Mouse (Mus musculus) midbrain, embryonic 16.5 days (tissue): ENCODE measurements at regions not wholly inside any gene's neighbourhood (a gene's known extent, or its start where the extent isn't known, plus 50 kb on each side); places are given as distances from the start of the nearest gene placed in this dataset.
A peak's percentile ranks its signal among the peaks of the same experiment; 100 is the strongest.

Experiments
- ATAC-seq: fragments of 200-750 bp; cut with Nextera tagmentation; 2 replicates; pipeline ENCODE4 v1.8.0; 2017; ENCODE audit warnings: moderate TSS enrichment
- H3K27ac ChIP-seq: fragments of 300-500 bp; sonication (generic); 2 replicates; pipeline ENCODE4 v1.5.1; 2014; ENCODE audit warnings: mild to moderate bottlenecking, low read length, mixed read lengths
- H3K27me3 ChIP-seq: fragments of 300-500 bp; sonication (generic); 2 replicates; pipeline ENCODE4 v1.6.1; 2014; ENCODE audit warnings: low read depth, low read length, mixed read lengths; ENCODE audit not compliant: control insufficient read depth, insufficient read depth
- H3K36me3 ChIP-seq: fragments of 300-500 bp; sonication (generic); 2 replicates; pipeline ENCODE4 v1.6.1; 2014; ENCODE audit warnings: mild to moderate bottlenecking, low read length, moderate library complexity, mixed read lengths; ENCODE audit not compliant: control insufficient read depth, insufficient read depth
- H3K4me1 ChIP-seq: fragments of 300-500 bp; sonication (generic); 2 replicates; pipeline ENCODE4 v1.6.1; 2014; ENCODE audit warnings: mild to moderate bottlenecking, low read length, mixed read lengths; ENCODE audit not compliant: control insufficient read depth, insufficient read depth
- H3K4me2 ChIP-seq: fragments of 300-500 bp; sonication (generic); 2 replicates; pipeline ENCODE4 v1.6.1; 2014; ENCODE audit warnings: mild to moderate bottlenecking, low read length, mixed read lengths
- H3K4me3 ChIP-seq: fragments of 300-500 bp; sonication (generic); 2 replicates; pipeline ENCODE4 v1.5.1; 2014; ENCODE audit warnings: low read depth, mild to moderate bottlenecking, low read length, moderate library complexity, mixed read lengths
- H3K9ac ChIP-seq: fragments of 300-500 bp; sonication (generic); 2 replicates; pipeline ENCODE4 v1.6.1; 2014; ENCODE audit warnings: low read depth, low read length, mixed read lengths
- H3K9me3 ChIP-seq: fragments of 300-500 bp; sonication (generic); replicated peaks from 2 replicates; pipeline ENCODE4 v1.6.1; 2014; ENCODE audit warnings: mild to moderate bottlenecking, low read length, mixed read lengths; ENCODE audit not compliant: control insufficient read depth, poor library complexity, severe bottlenecking
- WGBS: fragments of 180-500 bp; shearing (Covaris S2); extraction: QIAGEN DNeasy Blood & Tissue Kit; methylation state at CpG from one replicate; pipeline ENCODE4 v1.1.7; 2014; 5-methylcytosine and 5-hydroxymethylcytosine counted together

GRCm38 (mm10) chr13:47666470-47666869 lies 544.0 kb downstream of the Rnf144b start:
- Histone ChIP-seq H3K27ac (0 out of 2 replicates have a peak overlapping the region, but pooled peaks have one; percentile 73), H3K4me2 (no peak overlapping the region), H3K9ac (no peak overlapping the region), H3K27me3 (no peaks in the 10 kb centered on the region), H3K36me3 (no peaks in the 10 kb centered on the region), H3K9me3 (no peaks in the 10 kb centered on the region), H3K4me3 (no peak overlapping the region), H3K4me1 (peaks cover 13% of the 10 kb centered on the region)
- WGBS = 81% methylated on average over 3 of the region's 3 CpGs
- ATAC-seq = no peak

GRCm38 (mm10) chr13:47666956-47667701 lies 544.7 kb downstream of the Rnf144b start:
- WGBS = 14% methylated on average over 13 of the region's 13 CpGs
- H3K9ac ChIP-seq = peak overlapping the region; percentile 31; the same call in 1 of the 2 replicates
- H3K9me3 ChIP-seq = no peaks in the 10 kb centered on the region
- H3K36me3 ChIP-seq = no peaks in the 10 kb centered on the region
- H3K4me2 ChIP-seq = peak overlapping the region; percentile 29
- H3K4me3 ChIP-seq = no peak overlapping the region
- no peaks in the 10 kb centered on the region for H3K27me3 ChIP-seq
- peak overlapping the region; percentile 73 for H3K27ac ChIP-seq
- ATAC-seq = peak; percentile 72
- H3K4me1 ChIP-seq = peaks cover 13% of the 10 kb centered on the region

- Histone ChIP-seq H3K4me1 (no peaks in the 10 kb centered on the region), H3K27me3 (no peaks in the 10 kb centered on the region), H3K4me2 (no peak overlapping the region), H3K36me3 (no peaks in the 10 kb centered on the region), H3K9ac (no peak overlapping the region), H3K4me3 (no peak overlapping the region), H3K9me3 (no peaks in the 10 kb centered on the region), H3K27ac (no peak overlapping the region)
- WGBS = 63% methylated on average over 3 of the region's 3 CpGs
- no peak for ATAC-seq
Measured at GRCm38 (mm10) chr13:47688131-47688530, 565.7 kb downstream of the Rnf144b start.

GRCm38 (mm10) chr13:47693815-47694214 lies 567.2 kb upstream of the Id4 start:
- ATAC-seq = no peak
- Histone ChIP-seq H3K4me3 (no peak overlapping the region), H3K36me3 (no peaks in the 10 kb centered on the region), H3K9ac (no peak overlapping the region), H3K9me3 (no peaks in the 10 kb centered on the region), H3K4me1 (no peaks in the 10 kb centered on the region), H3K4me2 (no peak overlapping the region), H3K27ac (no peak overlapping the region), H3K27me3 (no peaks in the 10 kb centered on the region)
- 84% methylated on average over 14 of the region's 14 CpGs for WGBS

GRCm38 (mm10) chr13:47695877-47696276 lies 565.2 kb upstream of the Id4 start:
- Histone ChIP-seq H3K27ac (no peak overlapping the region), H3K4me3 (no peak overlapping the region), H3K4me1 (no peaks in the 10 kb centered on the region), H3K9me3 (no peaks in the 10 kb centered on the region), H3K27me3 (no peaks in the 10 kb centered on the region), H3K36me3 (no peaks in the 10 kb centered on the region), H3K9ac (no peak overlapping the region), H3K4me2 (no peak overlapping the region)
- 82% methylated on average over 2 of the region's 2 CpGs for WGBS
- ATAC-seq = no peak

- H3K27ac ChIP-seq = no peak overlapping the region
- no peak overlapping the region for H3K4me2 ChIP-seq
- no peak overlapping the region for H3K4me3 ChIP-seq
- H3K9ac ChIP-seq = no peak overlapping the region
- WGBS = 67% methylated on average over 3 of the region's 3 CpGs
- H3K4me1 ChIP-seq = no peaks in the 10 kb centered on the region
- no peaks in the 10 kb centered on the region for H3K9me3 ChIP-seq
- no peaks in the 10 kb centered on the region for H3K27me3 ChIP-seq
- ATAC-seq = no peak
- H3K36me3 ChIP-seq = no peaks in the 10 kb centered on the region
Measured at GRCm38 (mm10) chr13:47700556-47700955, 560.5 kb upstream of the Id4 start.

GRCm38 (mm10) chr13:47707961-47708609 lies 552.9 kb upstream of the Id4 start:
- H3K9me3 ChIP-seq = no peaks in the 10 kb centered on the region
- no peak overlapping the region for H3K4me2 ChIP-seq
- WGBS = 38% methylated on average over 18 of the region's 18 CpGs
- no peaks in the 10 kb centered on the region for H3K4me1 ChIP-seq
- no peak overlapping the region for H3K9ac ChIP-seq
- no peak overlapping the region for H3K27ac ChIP-seq
- H3K4me3 ChIP-seq = no peak overlapping the region
- no peaks in the 10 kb centered on the region for H3K36me3 ChIP-seq
- H3K27me3 ChIP-seq = no peaks in the 10 kb centered on the region
- ATAC-seq = peak; percentile 42; the same call in 1 of the 2 replicates

- no peak overlapping the region for H3K4me3 ChIP-seq
- H3K36me3 ChIP-seq = no peaks in the 10 kb centered on the region
- ATAC-seq = no peak
- H3K27ac ChIP-seq = no peak overlapping the region
- no peaks in the 10 kb centered on the region for H3K9me3 ChIP-seq
- H3K9ac ChIP-seq = no peak overlapping the region
- no peak overlapping the region for H3K4me2 ChIP-seq
- H3K4me1 ChIP-seq = no peaks in the 10 kb centered on the region
- H3K27me3 ChIP-seq = no peaks in the 10 kb centered on the region
- 93% methylated on average over 3 of the region's 3 CpGs for WGBS
Measured at GRCm38 (mm10) chr13:47709323-47709722, 551.7 kb upstream of the Id4 start.

- ATAC-seq = no peak
- WGBS = 90% methylated on average over 4 of the region's 4 CpGs
Measured at GRCm38 (mm10) chr13:47712507-47712906, 548.5 kb upstream of the Id4 start.

More at GRCm38 (mm10) chr13:47712507-47712906, 548.5 kb upstream of the Id4 start:
- H3K9me3 ChIP-seq = no peaks in the 10 kb centered on the region
- no peak overlapping the region for H3K27ac ChIP-seq
- H3K4me2 ChIP-seq = no peak overlapping the region
- no peak overlapping the region for H3K9ac ChIP-seq
- H3K4me3 ChIP-seq = no peak overlapping the region
- H3K36me3 ChIP-seq = no peaks in the 10 kb centered on the region
- no peaks in the 10 kb centered on the region for H3K27me3 ChIP-seq
- no peaks in the 10 kb centered on the region for H3K4me1 ChIP-seq
